Mouse (Mus musculus): ENCODE results near the gene Sec24d. TPM values are rescaled to one million over a fixed set of nuclear protein-coding genes. Genes with fewer than 3 reads are reported as not detected.

Gene Sec24d
- polyA plus RNA-seq, 2 experiments: 9.9 to 18.0 TPM

DNA sequence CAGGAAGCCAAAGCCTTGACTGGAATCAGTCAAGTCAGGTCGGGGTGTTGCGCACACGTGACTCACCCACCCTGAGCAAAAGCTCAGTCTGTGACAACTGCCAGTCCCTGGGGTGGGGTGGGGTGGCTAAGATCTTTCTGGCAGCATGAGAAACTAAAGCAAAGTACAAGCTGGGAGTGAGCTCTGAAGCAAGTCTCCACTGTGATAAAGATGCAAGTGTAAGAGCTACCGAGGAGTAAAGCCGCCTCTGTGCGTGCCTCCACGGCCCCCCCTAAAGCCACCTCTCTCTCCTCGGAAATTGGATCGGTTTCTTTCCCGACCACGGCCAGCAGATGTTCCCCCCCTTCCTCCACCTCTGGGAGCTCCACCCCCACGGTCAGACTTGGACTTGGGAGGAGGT is 101.9 kb downstream of the Sec24d start:
- ATAC-seq (ENCODE audit: insufficient read depth): no peak
- no peaks in the 10 kb centered on the region for H3K4me1 ChIP-seq (replicated peaks; ENCODE audit: control insufficient read depth in 2 of 2, insufficient read depth in 2 of 2, low read length in 1 of 2)
- 82% methylated on average over 12 of the region's 12 CpGs for WGBS (ENCODE audit: insufficient replicate concordance)

GRCm38 (mm10) chr3:123370927-123371326 is 103.7 kb downstream of the Sec24d start:
- H3K9me3 ChIP-seq (ENCODE audit: control insufficient read depth, low read length): no peaks in the 10 kb centered on the region
- H3K4me1 ChIP-seq (replicated peaks; ENCODE audit: control insufficient read depth in 2 of 2, insufficient read depth in 2 of 2, low read length in 1 of 2): no peaks in the 10 kb centered on the region
- H3K4me3 ChIP-seq (ENCODE audit: insufficient read depth in 1 of 2, low read depth in 2 of 2, low read length in 2 of 2): no peak overlapping the region
- H3K27ac ChIP-seq: no peak overlapping the region
- no peaks in the 10 kb centered on the region for H3K27me3 ChIP-seq (ENCODE audit: control insufficient read depth, insufficient read depth, low read length)
- TF ChIP-seq CTCF (IDR thresholded peaks at IDR 0.05; ENCODE audit: low read depth): no peak
- no peak for TF ChIP-seq EP300 (IDR thresholded peaks at IDR 0.05; ENCODE audit: low read depth)
- ATAC-seq (ENCODE audit: insufficient read depth) (no peak), DNase-seq (ENCODE audit: low read depth in 3 of 3, low spot score in 3 of 3) (no peak)
- H3K9ac ChIP-seq (replicated peaks): no peak overlapping the region
- WGBS (ENCODE audit: insufficient replicate concordance): 73% methylated on average over 5 of the region's 5 CpGs
- H3K4me2 ChIP-seq (ENCODE audit: low read depth): no peak overlapping the region
- peaks cover 37% of the 10 kb centered on the region for H3K36me3 ChIP-seq (replicated peaks; ENCODE audit: control insufficient read depth, insufficient read depth, low read depth)

More for the DNA sequence above, 101.9 kb downstream of the Sec24d start:
- DNase-seq (ENCODE audit: low read depth in 3 of 3, low spot score in 3 of 3): no peak
- no peak overlapping the region for H3K27ac ChIP-seq
- no peaks in the 10 kb centered on the region for H3K27me3 ChIP-seq (ENCODE audit: control insufficient read depth, insufficient read depth, low read length)
- H3K9ac ChIP-seq (replicated peaks): no peak overlapping the region
- H3K9me3 ChIP-seq (ENCODE audit: control insufficient read depth, low read length): no peaks in the 10 kb centered on the region
- H3K4me3 ChIP-seq (ENCODE audit: insufficient read depth in 1 of 2, low read depth in 2 of 2, low read length in 2 of 2): no peak overlapping the region
- peaks cover 29% of the 10 kb centered on the region for H3K36me3 ChIP-seq (replicated peaks; ENCODE audit: control insufficient read depth, insufficient read depth, low read depth)
- no peak overlapping the region for H3K4me2 ChIP-seq (ENCODE audit: low read depth)
- TF ChIP-seq EP300 (IDR thresholded peaks at IDR 0.05; ENCODE audit: low read depth): no peak
- TF ChIP-seq CTCF (IDR thresholded peaks at IDR 0.05; ENCODE audit: low read depth): no peak

DNA sequence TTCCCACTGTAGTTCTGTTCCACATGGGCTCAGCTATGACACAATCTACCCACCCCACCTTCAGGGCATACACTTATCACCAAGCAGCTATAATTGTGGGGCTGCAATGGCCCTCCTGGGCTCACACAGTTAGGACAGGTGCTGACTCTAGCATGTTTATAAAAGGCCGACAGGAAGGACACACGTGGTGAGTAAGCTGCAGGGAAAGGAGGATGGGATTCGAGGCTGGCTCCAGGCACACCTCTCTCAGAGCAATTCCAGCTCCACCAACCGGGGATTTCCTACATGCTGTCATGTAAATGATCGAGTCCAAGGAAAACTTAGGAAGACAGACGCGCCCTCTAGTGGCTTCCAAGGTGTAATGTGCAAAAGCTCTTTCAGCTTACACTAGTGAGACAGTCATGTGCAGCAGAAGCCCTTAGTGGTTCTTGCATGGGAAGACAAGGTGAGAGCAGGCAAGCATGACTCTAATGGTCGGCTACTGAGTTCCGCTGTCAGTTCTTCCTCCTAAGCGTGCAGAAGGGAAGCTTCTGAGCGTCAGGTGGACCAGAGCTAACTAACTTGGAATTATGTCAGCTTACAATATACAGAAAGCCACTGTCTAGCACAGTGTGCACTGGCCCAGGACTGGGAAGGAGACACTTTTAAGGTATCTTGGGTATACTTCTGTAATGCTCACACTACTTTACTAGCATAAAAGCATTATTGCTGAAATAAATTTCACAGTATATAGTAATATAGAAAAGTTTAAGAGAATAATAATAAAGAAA is 104.7 kb downstream of the Sec24d start:
- no peak overlapping the region for H3K27ac ChIP-seq
- H3K36me3 ChIP-seq (replicated peaks; ENCODE audit: control insufficient read depth, insufficient read depth, low read depth): peaks cover 38% of the 10 kb centered on the region
- H3K9ac ChIP-seq (replicated peaks): no peak overlapping the region
- DNase-seq (ENCODE audit: low read depth in 3 of 3, low spot score in 3 of 3) (peak; percentile 17 to 28 (median 20)), ATAC-seq (ENCODE audit: insufficient read depth) (peak; percentile 51)
- H3K4me3 ChIP-seq (ENCODE audit: insufficient read depth in 1 of 2, low read depth in 2 of 2, low read length in 2 of 2): no peak overlapping the region
- H3K4me1 ChIP-seq (replicated peaks; ENCODE audit: control insufficient read depth in 2 of 2, insufficient read depth in 2 of 2, low read length in 1 of 2): no peaks in the 10 kb centered on the region
- TF ChIP-seq EP300 (IDR thresholded peaks at IDR 0.05; ENCODE audit: low read depth) (no peak), CTCF (IDR thresholded peaks at IDR 0.05; ENCODE audit: low read depth) (peak; percentile 74)
- no peak overlapping the region for H3K4me2 ChIP-seq (ENCODE audit: low read depth)
- 48% methylated on average over 11 of the region's 11 CpGs for WGBS (ENCODE audit: insufficient replicate concordance)
- no peaks in the 10 kb centered on the region for H3K9me3 ChIP-seq (ENCODE audit: control insufficient read depth, low read length)
- no peaks in the 10 kb centered on the region for H3K27me3 ChIP-seq (ENCODE audit: control insufficient read depth, insufficient read depth, low read length)

GRCm38 (mm10) chr3:123376562-123376961 is 109.3 kb downstream of the Sec24d start:
- ATAC-seq (ENCODE audit: insufficient read depth): no peak
- no peak for TF ChIP-seq EP300 (IDR thresholded peaks at IDR 0.05; ENCODE audit: low read depth)
- no peak for TF ChIP-seq CTCF (IDR thresholded peaks at IDR 0.05; ENCODE audit: low read depth)
- peaks cover 25% of the 10 kb centered on the region for H3K36me3 ChIP-seq (replicated peaks; ENCODE audit: control insufficient read depth, insufficient read depth, low read depth)
- no peak for DNase-seq (ENCODE audit: low read depth in 3 of 3, low spot score in 3 of 3)
- no peaks in the 10 kb centered on the region for H3K4me1 ChIP-seq (replicated peaks; ENCODE audit: control insufficient read depth in 2 of 2, insufficient read depth in 2 of 2, low read length in 1 of 2)
- no peaks in the 10 kb centered on the region for H3K9me3 ChIP-seq (ENCODE audit: control insufficient read depth, low read length)
- no peak overlapping the region for H3K27ac ChIP-seq
- no peak overlapping the region for H3K4me3 ChIP-seq (ENCODE audit: insufficient read depth in 1 of 2, low read depth in 2 of 2, low read length in 2 of 2)
- H3K9ac ChIP-seq (replicated peaks): no peak overlapping the region
- H3K27me3 ChIP-seq (ENCODE audit: control insufficient read depth, insufficient read depth, low read length): no peaks in the 10 kb centered on the region
- no peak overlapping the region for H3K4me2 ChIP-seq (ENCODE audit: low read depth)
- 62% methylated on average over 3 of the region's 3 CpGs for WGBS (ENCODE audit: insufficient replicate concordance)

- H3K4me1 ChIP-seq (replicated peaks; ENCODE audit: control insufficient read depth in 2 of 2, insufficient read depth in 2 of 2, low read length in 1 of 2): peaks cover 5 to 7% of the 10 kb centered on the region in 2 experiments; a peak in 1 of 4 replicates
- H3K9me3 ChIP-seq (ENCODE audit: control insufficient read depth, low read length): no peaks in the 10 kb centered on the region
- peak overlapping the region; percentile 89; the same call in 1 of the 2 replicates for H3K9ac ChIP-seq (replicated peaks)
- H3K4me2 ChIP-seq (ENCODE audit: low read depth): peak overlapping the region; percentile 76
- H3K27me3 ChIP-seq (ENCODE audit: control insufficient read depth, insufficient read depth, low read length): no peaks in the 10 kb centered on the region
- TF ChIP-seq CTCF (IDR thresholded peaks at IDR 0.05; ENCODE audit: low read depth) (no peak), EP300 (IDR thresholded peaks at IDR 0.05; ENCODE audit: low read depth) (no peak)
- peak overlapping the region in 1 of 2 experiments; percentile 89; a peak in 2 of 4 replicates for H3K4me3 ChIP-seq (ENCODE audit: insufficient read depth in 1 of 2, low read depth in 2 of 2, low read length in 2 of 2)
- H3K27ac ChIP-seq: no peak overlapping the region
- 83% methylated on average over 7 of the region's 7 CpGs for WGBS (ENCODE audit: insufficient replicate concordance)
- peaks cover 6% of the 10 kb centered on the region for H3K36me3 ChIP-seq (replicated peaks; ENCODE audit: control insufficient read depth, insufficient read depth, low read depth)
- ATAC-seq (ENCODE audit: insufficient read depth) (no peak), DNase-seq (ENCODE audit: low read depth in 3 of 3, low spot score in 3 of 3) (no peak)
Measured at GRCm38 (mm10) chr3:123384435-123384834, 117.2 kb downstream of the Sec24d start.

Measured in liver, embryonic 14.5 days (tissue).